Comparison of ENCODE assay signal across 25 mouse cellular contexts in the genomic region with DNA sequence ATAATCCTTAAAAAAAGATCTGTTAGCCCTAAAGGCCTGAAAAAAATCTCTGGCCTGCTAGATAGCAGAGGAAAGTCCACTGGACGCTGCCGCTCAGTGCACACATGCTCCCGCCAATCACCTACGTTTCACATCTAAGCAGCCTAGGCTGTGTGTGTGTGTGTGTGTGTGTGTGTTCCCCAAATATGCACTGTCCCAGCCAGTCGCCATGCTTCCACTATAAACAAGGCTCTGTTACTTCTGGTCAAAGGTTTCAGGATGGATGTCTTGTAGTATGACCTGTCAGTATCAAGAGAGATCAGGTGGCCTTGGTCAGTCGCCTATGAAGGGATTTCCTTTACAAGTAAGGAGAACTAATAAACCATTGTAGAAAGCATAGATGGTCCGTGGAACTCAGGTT. TPM values are rescaled to one million over a fixed set of nuclear protein-coding genes. Genes with fewer than 3 reads are reported as not detected.
DNase-seq lines count a peak whose midpoint lies in the region; ATAC-seq and TF ChIP-seq lines count a peak whose summit lies in the region.
"Had no signal": no experiment of that assay in that cellular context is flagged by ENCODE, and none has a peak within 500 bp of the region (broad histone marks: within the 10 kb centered on the region; RNA-seq: fewer than 3 reads in every experiment).

No protein-coding gene starts in this region.

- H3K9me3 ChIP-seq in hindbrain, embryonic 10.5 days, result no peaks in the 10 kb centered on the region
- no peaks in the 10 kb centered on the region for H3K9me3 ChIP-seq in hindbrain, postnatal 0 days (ENCODE audit: low read length)
- no peaks in the 10 kb centered on the region for H3K9me3 ChIP-seq in kidney, embryonic 16.5 days (ENCODE audit: low read length)
- H3K9me3 ChIP-seq in embryonic facial prominence, embryonic 10.5 days, result no peaks in the 10 kb centered on the region
- H3K9me3 ChIP-seq: heart, embryonic 12.5 days; stomach, embryonic 15.5 days had no signal

- TF ChIP-seq CTCF in hindbrain, postnatal 0 days (IDR thresholded peaks at IDR 0.05; ENCODE audit: low read depth), result no peak

- H3K4me3 ChIP-seq in hindbrain, embryonic 10.5 days, result no peak overlapping the region
- no peak overlapping the region for H3K4me3 ChIP-seq in hindbrain, postnatal 0 days (ENCODE audit: low read length)
- no peak overlapping the region for H3K4me3 ChIP-seq in kidney, embryonic 16.5 days (ENCODE audit: low read length)
- H3K4me3 ChIP-seq in embryonic facial prominence, embryonic 10.5 days, result no peak overlapping the region
- H3K4me3 ChIP-seq: heart, embryonic 12.5 days; stomach, embryonic 15.5 days had no signal

- H3K27ac ChIP-seq in hindbrain, embryonic 10.5 days, result 0 out of 2 replicates have a peak overlapping the region, but pooled peaks have one; percentile 16
- H3K27ac ChIP-seq in hindbrain, postnatal 0 days, result no peak overlapping the region
- 0 out of 2 replicates have a peak overlapping the region, but pooled peaks have one; percentile 20 for H3K27ac ChIP-seq in kidney, embryonic 16.5 days (ENCODE audit: low read length)
- 0 out of 2 replicates have a peak overlapping the region, but pooled peaks have one; percentile 19 for H3K27ac ChIP-seq in embryonic facial prominence, embryonic 10.5 days (replicated peaks)
- H3K27ac ChIP-seq: stomach, embryonic 15.5 days had no signal

- peaks cover 39% of the 10 kb centered on the region for H3K4me1 ChIP-seq in hindbrain, embryonic 10.5 days (replicated peaks)
- H3K4me1 ChIP-seq in hindbrain, postnatal 0 days (ENCODE audit: insufficient read depth, low read length), result 0 out of 2 replicates have a peak, but pooled peaks cover 3% of the 10 kb centered on the region
- H3K4me1 ChIP-seq in kidney, embryonic 16.5 days (ENCODE audit: insufficient read depth, low read length), result peaks cover 14% of the 10 kb centered on the region; the same call in 1 of the 2 replicates
- peaks cover 25% of the 10 kb centered on the region for H3K4me1 ChIP-seq in embryonic facial prominence, embryonic 10.5 days
- H3K4me1 ChIP-seq: stomach, embryonic 15.5 days had no signal

- 72% methylated on average over 7 of the region's 7 CpGs for WGBS in hindbrain, embryonic 10.5 days
- WGBS in hindbrain, postnatal 0 days, result 73% methylated on average over 7 of the region's 7 CpGs
- 32% methylated on average over 7 of the region's 7 CpGs for WGBS in kidney, embryonic 16.5 days
- 72% methylated on average over 7 of the region's 7 CpGs for WGBS in embryonic facial prominence, embryonic 10.5 days

- peaks cover 32% of the 10 kb centered on the region for H3K36me3 ChIP-seq in hindbrain, embryonic 10.5 days
- peaks cover 14% of the 10 kb centered on the region; the same call in 1 of the 2 replicates for H3K36me3 ChIP-seq in hindbrain, postnatal 0 days (ENCODE audit: insufficient read depth, low read length)
- peaks cover 17% of the 10 kb centered on the region for H3K36me3 ChIP-seq in kidney, embryonic 16.5 days (ENCODE audit: insufficient read depth, low read length)
- H3K36me3 ChIP-seq in embryonic facial prominence, embryonic 10.5 days (replicated peaks), result peaks cover 32% of the 10 kb centered on the region
- H3K36me3 ChIP-seq: G1E had no signal

- DNase-seq in hindbrain, embryonic 10.5 days (ENCODE audit: low spot score), result no peak
- DNase-seq in hindbrain, postnatal 0 days (ENCODE audit: low spot score), result no peak
- no peak for DNase-seq in kidney, postnatal 25 days
- peak; percentile 17 for DNase-seq in embryonic facial prominence, embryonic 10.5 days (ENCODE audit: low spot score)
- peak; percentile 16 for DNase-seq in mesoderm, embryonic 11.5 days (ENCODE audit: low read depth, low spot score)
- no peak for DNase-seq in lung, postnatal 4 days
- DNase-seq: adrenal gland, adult 8-10 months; cerebellum, adult 8-10 months; cerebellum, postnatal 25 days; gastrocnemius, postnatal 25 days; heart, adult 18-20 months; kidney, adult 18-20 months; layer of hippocampus, postnatal 36 days; left cerebral cortex, postnatal 4 days; lung, embryonic 14.5 days; lung, postnatal 14 days; right cerebral cortex, postnatal 25 days; thymus, postnatal 14 days had no signal

- H3K27me3 ChIP-seq in hindbrain, embryonic 10.5 days (ENCODE audit: insufficient read depth, poor library complexity, severe bottlenecking), result 0 out of 2 replicates have a peak, but pooled peaks cover 3% of the 10 kb centered on the region
- no peaks in the 10 kb centered on the region for H3K27me3 ChIP-seq in hindbrain, postnatal 0 days (ENCODE audit: insufficient read depth, low read length)
- H3K27me3 ChIP-seq in kidney, embryonic 16.5 days (ENCODE audit: insufficient read depth, low read length), result no peaks in the 10 kb centered on the region
- no peaks in the 10 kb centered on the region for H3K27me3 ChIP-seq in embryonic facial prominence, embryonic 10.5 days (replicated peaks; ENCODE audit: low read depth, poor library complexity, severe bottlenecking)
- H3K27me3 ChIP-seq: heart, embryonic 12.5 days; stomach, embryonic 15.5 days had no signal

- no peak for ATAC-seq in hindbrain, postnatal 0 days
- peak; percentile 73 for ATAC-seq in kidney, embryonic 16.5 days (ENCODE audit: low FRiP score, low TSS enrichment)
- ATAC-seq: forebrain, embryonic 14.5 days; midbrain, embryonic 16.5 days had no signal

- no peak overlapping the region for H3K9ac ChIP-seq in hindbrain, postnatal 0 days (replicated peaks; ENCODE audit: low read length)
- no peak overlapping the region for H3K9ac ChIP-seq in kidney, embryonic 16.5 days (replicated peaks; ENCODE audit: low read length)
- H3K9ac ChIP-seq: heart, embryonic 12.5 days; lung, embryonic 14.5 days; stomach, embryonic 15.5 days had no signal

- H3K4me2 ChIP-seq in hindbrain, postnatal 0 days (ENCODE audit: low read depth, low read length), result no peak overlapping the region
- no peak overlapping the region for H3K4me2 ChIP-seq in kidney, embryonic 16.5 days (replicated peaks; ENCODE audit: low read depth, low read length)
- H3K4me2 ChIP-seq: heart, embryonic 12.5 days; lung, embryonic 14.5 days; midbrain, embryonic 11.5 days; stomach, embryonic 15.5 days had no signal

RNA-seq across cellular contexts. Expression of a gene that starts 9.5 kb away (rescaled TPM):
- polyA plus RNA-seq in hindbrain, embryonic 10.5 days (2016; fragmentation: Nextera tagmentation; extraction: Ambion mirVana), result 128 and 150 TPM in 2 replicates
- total RNA-seq in hindbrain, postnatal 0 days (2014; rRNA removed), result 51.2 and 55.9 TPM in 2 replicates
- 40.0 and 44.1 TPM in 2 replicates for polyA plus RNA-seq in hindbrain, postnatal 0 days (2015; fragmentation: Nextera tagmentation; extraction: Ambion mirVana)
- 74.8 and 77.9 TPM in 2 replicates for polyA plus RNA-seq in kidney, embryonic 16.5 days (2015; fragmentation: Nextera tagmentation; extraction: Ambion mirVana)
- polyA plus RNA-seq in embryonic facial prominence, embryonic 10.5 days (2016; fragmentation: Nextera tagmentation; extraction: Ambion mirVana), result 154 and 170 TPM in 2 replicates
- polyA plus RNA-seq: G1E had no signal

Comparison
In these comparisons a context has a peak if more than half of its experiments do, and no peak if none do; other contexts are left out.
1. DNase-seq: peak in embryonic facial prominence, embryonic 10.5 days (single experiment) and mesoderm, embryonic 11.5 days (single experiment); none in hindbrain, embryonic 10.5 days (single experiment), hindbrain, postnatal 0 days (single experiment), kidney, postnatal 25 days (0 of 2) and lung, postnatal 4 days (0 of 2).